Mouse (Mus musculus) testis, adult 2 months (tissue): ENCODE data around the gene Otogl.

ENCODE experiments used
- CTCF ChIP-seq: fragments of 200-500 bp; IDR thresholded peaks from 2 replicates; pipeline ENCODE4 v1.5.1; 2012; ENCODE audit warnings: low read depth, mild to moderate bottlenecking, inconsistent platforms, low read length, moderate library complexity; ENCODE audit not compliant: control insufficient read depth, insufficient read depth, insufficient replicate concordance
- POLR2A ChIP-seq: fragments of 200-500 bp; IDR thresholded peaks from 2 replicates; pipeline ENCODE4 v1.6.1; 2012; ENCODE audit warnings: low read depth, mild to moderate bottlenecking, inconsistent platforms, low read length, moderate library complexity; ENCODE audit not compliant: control insufficient read depth

DNA sequence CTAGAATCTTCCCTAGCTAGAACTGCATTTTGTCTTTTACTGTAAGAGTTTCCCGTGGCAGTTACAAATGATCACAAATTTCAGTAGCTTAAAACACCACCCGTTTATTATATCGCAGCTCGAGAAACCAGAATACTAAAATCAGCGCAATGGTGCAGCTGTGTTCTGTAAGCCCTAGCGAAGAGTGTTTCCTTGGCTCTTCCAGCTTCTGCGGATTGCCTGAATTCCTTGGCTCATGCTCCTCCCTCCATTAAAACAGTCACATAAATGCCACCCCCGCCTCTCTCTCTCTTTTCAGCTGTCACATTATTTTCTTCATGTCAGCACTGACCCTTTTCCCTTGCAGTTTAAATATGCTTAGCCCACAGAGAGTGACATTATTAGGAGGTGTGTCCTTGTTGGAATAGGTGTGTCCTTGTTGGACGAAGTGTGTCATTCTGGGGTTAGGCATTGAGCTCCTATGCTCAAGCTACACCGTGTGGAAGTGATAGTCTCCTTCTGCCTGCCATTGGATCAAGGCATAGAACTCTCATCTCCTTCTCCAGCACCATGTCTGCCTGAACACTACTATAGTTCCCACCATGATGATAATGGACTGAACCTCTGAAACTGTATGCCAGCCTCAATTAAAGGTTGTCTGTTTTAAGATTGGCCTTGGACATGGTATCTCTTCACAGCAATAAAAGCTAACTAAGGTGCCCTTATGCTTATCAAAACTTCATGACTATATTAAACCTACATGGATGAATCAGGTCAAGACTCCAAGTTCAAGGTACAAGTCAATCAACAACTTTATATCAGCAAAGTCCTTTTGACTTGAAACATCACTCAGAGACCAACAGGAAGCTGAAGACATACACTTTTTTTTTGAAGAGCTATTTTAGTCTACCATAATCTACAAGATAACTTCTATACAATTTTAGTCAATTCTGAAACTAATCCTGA lies 116.8 kb downstream of the Otogl start:
- TF ChIP-seq POLR2A (no peak), CTCF (no peak)
